Mouse (Mus musculus) G1E (cell line): ENCODE results near the gene Zfhx2.

Experiments used
- CTCF ChIP-seq: IDR thresholded peaks from 2 replicates; pipeline ENCODE4 v1.5.1; 2012; ENCODE audit warnings: low read depth, low read length, inconsistent platforms, mixed read lengths
- POLR2AphosphoS5 ChIP-seq: IDR thresholded peaks from 2 replicates; pipeline ENCODE4 v1.6.1; 2012; ENCODE audit warnings: low read depth, low read length, inconsistent platforms; ENCODE audit not compliant: insufficient replicate concordance
- TAL1 ChIP-seq: conservative IDR thresholded peaks from 2 replicates; pipeline ENCODE4 v1.6.1; 2012; ENCODE audit warnings: low read depth, low read length, inconsistent platforms, mixed read lengths

DNA sequence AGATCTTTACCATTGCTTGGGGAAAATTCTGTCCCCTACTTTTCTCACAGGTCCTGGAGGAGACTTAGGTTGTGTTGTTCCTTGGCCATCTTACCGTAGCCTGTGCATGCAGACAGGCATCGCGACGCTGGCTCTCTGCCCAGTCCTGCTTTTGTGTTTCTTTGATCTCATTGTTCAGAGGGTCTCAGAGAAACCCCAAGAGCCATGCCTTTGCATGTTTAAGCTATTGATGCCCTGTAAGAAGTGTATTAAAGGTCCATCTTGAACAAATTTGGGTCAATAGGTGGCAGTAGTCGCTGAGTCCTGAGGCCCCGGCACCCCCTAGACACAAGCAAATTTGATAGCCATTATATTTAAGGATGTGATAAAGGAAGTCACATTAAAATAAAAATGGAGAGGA, 64.5 kb downstream of the Zfhx2 start:
- TF ChIP-seq CTCF (no peak), POLR2AphosphoS5 (no peak), TAL1 (no peak)
